Mouse (Mus musculus) erythroblast, embryonic 14.5 days (primary cell): ENCODE measurements at regions not wholly inside any gene's neighbourhood (a gene's known extent, or its start where the extent isn't known, plus 50 kb on each side); places are given as distances from the start of the nearest gene placed in this dataset.

Experiments used
- H3K27me3 ChIP-seq: 2 replicates; pipeline ENCODE4 v1.6.1; 2012; ENCODE audit warnings: inconsistent platforms; ENCODE audit not compliant: control insufficient read depth
- H3K36me3 ChIP-seq: 2 replicates; pipeline ENCODE4 v1.6.1; 2012; ENCODE audit warnings: mild to moderate bottlenecking, inconsistent platforms; ENCODE audit not compliant: control insufficient read depth
- H3K4me1 ChIP-seq: 2 replicates; pipeline ENCODE4 v1.6.1; 2012; ENCODE audit warnings: inconsistent platforms; ENCODE audit not compliant: control insufficient read depth
- H3K4me3 ChIP-seq: replicated peaks from 2 replicates; pipeline ENCODE3; 2012; ENCODE audit warnings: moderate library complexity, mild to moderate bottlenecking, inconsistent platforms
- H3K9me3 ChIP-seq: 2 replicates; pipeline ENCODE4 v1.6.1; 2012; ENCODE audit warnings: low read length, inconsistent platforms, mixed read lengths; ENCODE audit not compliant: control insufficient read depth
- GATA1 ChIP-seq: IDR thresholded peaks from 2 replicates; pipeline ENCODE4 v1.6.1; 2012; ENCODE audit warnings: low read length, inconsistent platforms, mixed read lengths
- TAL1 ChIP-seq: IDR thresholded peaks from 3 replicates; pipeline ENCODE4 v1.6.1; 2012; ENCODE audit warnings: low read length, inconsistent platforms, mixed read lengths

DNA sequence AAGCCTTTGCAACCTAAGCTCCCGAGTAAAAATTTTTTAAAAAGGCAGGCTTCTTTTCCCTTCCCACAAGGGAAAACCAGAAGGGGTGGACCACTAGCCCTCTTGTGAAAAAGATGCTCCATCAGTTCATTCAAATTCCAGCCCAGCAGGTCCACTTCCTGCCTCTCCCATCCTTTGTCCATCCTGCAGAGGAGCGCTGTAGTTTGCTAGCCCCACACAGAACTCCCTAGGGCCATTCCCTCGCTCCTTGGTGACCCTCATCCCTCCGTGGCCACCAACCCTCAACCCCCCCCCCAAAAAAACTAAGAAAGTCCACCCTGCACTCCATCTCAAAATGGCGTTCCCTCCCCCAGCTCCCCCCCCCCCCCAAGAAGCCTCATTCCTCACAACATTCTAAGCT is 136.5 kb downstream of the Ly86 start:
- no peak for TF ChIP-seq TAL1
- TF ChIP-seq GATA1: no peak
- no peak overlapping the region for H3K4me3 ChIP-seq
- no peaks in the 10 kb centered on the region for H3K36me3 ChIP-seq
- H3K27me3 ChIP-seq: peaks cover 3% of the 10 kb centered on the region
- no peaks in the 10 kb centered on the region for H3K9me3 ChIP-seq
- H3K4me1 ChIP-seq: no peaks in the 10 kb centered on the region; the same call in 1 of the 2 replicates

DNA sequence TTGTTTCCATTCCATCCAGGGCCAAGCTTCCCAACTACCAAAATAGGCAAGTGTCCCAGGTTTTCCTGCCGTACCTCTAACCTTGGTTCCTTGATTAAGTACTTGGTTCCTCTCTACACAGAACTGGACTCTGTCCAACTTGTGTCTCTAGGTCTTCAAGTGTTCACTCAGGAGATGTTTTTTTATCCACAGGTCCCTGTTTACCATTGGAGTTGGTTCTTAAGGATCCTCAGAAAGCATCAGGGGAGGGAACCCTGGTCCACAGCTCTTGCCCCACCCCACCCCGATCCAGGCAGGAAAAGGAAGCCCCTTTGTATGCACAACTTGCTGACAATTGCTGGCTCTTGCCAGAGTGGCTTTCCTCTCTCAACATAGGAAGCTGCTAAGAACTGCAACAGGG is 137.0 kb downstream of the Ly86 start:
- peaks cover 3% of the 10 kb centered on the region for H3K27me3 ChIP-seq
- no peak overlapping the region for H3K4me3 ChIP-seq
- H3K4me1 ChIP-seq: no peaks in the 10 kb centered on the region
- TF ChIP-seq TAL1: no peak
- no peak for TF ChIP-seq GATA1
- no peaks in the 10 kb centered on the region for H3K36me3 ChIP-seq
- no peaks in the 10 kb centered on the region for H3K9me3 ChIP-seq

DNA sequence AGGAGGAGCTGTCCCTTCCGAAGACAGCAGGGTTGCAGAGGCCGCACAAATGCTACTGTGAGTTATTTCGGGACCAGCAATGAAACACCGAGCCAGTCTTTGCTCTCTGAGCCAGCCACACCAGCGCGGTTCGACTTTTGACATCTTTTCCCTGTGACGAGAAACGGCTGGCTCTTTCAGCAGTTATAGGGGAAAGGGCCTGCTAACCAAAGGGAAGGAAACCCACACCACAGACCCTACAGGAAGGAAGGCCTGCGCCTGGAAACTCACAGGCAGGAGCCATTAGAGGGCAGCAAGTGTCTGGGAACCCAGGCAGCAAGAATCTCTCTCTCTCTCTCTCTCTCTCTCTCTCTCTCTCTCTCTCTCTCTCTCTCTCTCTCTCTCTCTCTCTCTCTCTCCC is 137.6 kb downstream of the Ly86 start:
- Histone ChIP-seq H3K9me3 (no peaks in the 10 kb centered on the region), H3K36me3 (no peaks in the 10 kb centered on the region), H3K4me1 (no peaks in the 10 kb centered on the region), H3K27me3 (peaks cover 3% of the 10 kb centered on the region), H3K4me3 (no peak overlapping the region)
- TF ChIP-seq TAL1 (no peak), GATA1 (no peak)

DNA sequence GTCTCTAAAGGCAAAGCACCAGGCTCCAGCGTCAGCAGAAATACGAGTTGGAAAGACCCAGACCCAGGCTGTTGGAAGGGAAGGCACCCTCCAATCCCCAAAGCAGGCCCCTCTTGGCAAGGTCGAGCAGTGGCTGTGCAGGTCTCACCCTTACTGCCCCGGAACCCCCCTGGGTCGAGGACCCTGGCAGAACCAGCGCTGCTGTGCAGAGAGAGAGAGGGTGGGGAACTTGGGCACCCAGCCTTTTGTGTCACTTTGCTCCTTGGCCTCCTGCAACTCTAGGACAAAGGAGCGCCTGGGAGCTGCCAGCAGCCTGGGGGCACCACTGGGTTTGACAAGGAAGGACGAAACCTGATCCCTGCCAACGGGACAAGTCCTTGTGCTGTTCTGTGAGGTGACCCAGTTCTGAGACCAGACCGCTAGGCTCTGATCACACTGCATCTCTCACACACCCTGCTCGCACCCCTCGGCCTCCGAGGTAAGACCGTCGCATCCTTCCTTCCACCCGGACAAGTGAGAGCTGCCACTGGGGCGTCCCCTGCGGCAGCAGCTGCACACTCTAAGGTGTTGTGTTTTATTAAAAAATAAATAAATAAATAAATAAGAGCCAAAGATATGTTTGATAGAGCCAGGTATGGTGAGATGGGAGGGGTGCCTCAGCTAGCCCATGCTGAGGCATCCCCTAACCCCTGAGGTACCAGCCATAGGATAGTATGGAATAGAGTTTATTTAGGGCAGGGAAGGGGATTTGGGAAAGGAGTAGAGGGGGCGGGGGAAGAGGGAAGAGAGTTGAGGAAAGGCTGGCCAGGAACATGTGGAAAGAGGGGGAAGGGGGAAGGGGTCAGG is 138.2 kb downstream of the Ly86 start:
- no peaks in the 10 kb centered on the region for H3K4me1 ChIP-seq
- H3K4me3 ChIP-seq: no peak overlapping the region
- H3K9me3 ChIP-seq: no peaks in the 10 kb centered on the region
- H3K36me3 ChIP-seq: no peaks in the 10 kb centered on the region
- TF ChIP-seq GATA1 (no peak), TAL1 (no peak)
- H3K27me3 ChIP-seq: peaks cover 3% of the 10 kb centered on the region

DNA sequence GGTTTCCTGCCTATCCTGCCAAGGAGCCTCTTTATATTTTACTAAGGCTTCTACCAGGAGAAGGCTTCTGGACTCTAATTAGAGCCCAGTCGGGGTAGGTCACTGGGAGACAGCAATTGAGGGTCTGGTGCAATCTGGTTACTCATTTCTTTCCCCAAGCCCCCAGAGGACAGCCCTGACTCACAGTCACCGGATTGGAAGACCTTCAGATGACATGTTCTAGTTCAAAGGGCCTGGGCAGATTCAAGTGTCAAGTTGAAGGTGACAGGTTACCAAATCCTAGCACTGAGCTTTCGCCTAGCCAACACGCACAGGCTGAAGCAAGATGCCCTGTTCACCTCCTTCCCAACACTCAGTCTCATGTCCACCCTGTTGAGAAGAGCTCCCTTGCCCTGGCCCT is 139.6 kb downstream of the Ly86 start:
- no peaks in the 10 kb centered on the region for H3K36me3 ChIP-seq
- no peak overlapping the region for H3K4me3 ChIP-seq
- TF ChIP-seq GATA1: no peak
- TF ChIP-seq TAL1: no peak
- no peaks in the 10 kb centered on the region for H3K4me1 ChIP-seq
- peaks cover 3% of the 10 kb centered on the region for H3K27me3 ChIP-seq
- no peaks in the 10 kb centered on the region for H3K9me3 ChIP-seq

DNA sequence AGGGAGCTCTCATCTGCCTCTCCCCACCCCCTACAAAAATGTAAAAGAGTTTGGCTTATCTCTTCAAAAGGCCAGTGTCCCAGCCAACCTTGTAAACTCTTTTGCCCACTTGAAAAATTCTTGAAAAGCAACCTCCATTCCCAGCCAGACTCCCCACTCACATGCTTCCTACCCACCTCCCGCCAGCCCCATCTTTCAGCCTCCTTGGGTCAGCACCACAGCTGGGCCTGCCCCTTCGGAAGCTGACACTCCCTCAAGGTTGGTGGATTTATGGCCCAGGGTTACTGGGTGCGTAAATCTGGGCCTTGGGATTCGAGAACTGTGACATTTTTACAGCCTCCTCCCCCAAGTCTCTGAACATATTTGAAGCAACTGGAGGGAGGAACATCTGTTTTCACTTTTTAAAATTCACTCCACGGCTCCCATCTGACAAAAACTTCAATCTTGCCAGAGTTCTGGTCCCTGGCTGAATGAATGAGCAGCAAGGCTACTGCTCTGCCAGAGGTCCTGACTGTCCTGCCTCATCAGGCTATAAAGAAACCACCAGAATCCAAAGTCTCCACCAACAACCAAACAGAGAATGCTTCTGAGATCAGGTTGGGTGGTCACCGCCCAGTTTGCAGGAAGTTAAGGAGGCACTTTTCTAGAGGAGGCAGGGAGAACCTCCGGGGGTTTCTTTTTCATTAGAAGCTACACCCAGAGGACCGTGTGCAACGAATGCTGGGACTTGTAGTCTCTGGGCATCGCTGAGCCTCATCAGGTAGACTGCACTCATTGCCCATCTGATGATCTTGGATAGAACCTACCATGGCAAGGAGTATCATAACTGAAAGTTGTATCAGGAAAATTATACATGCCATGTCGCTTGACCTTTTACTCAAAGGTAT is 147.3 kb downstream of the Ly86 start:
- no peaks in the 10 kb centered on the region for H3K4me1 ChIP-seq
- H3K4me3 ChIP-seq: no peak overlapping the region
- no peaks in the 10 kb centered on the region for H3K27me3 ChIP-seq
- H3K36me3 ChIP-seq: no peaks in the 10 kb centered on the region
- TF ChIP-seq GATA1 (no peak), TAL1 (no peak)
- no peaks in the 10 kb centered on the region for H3K9me3 ChIP-seq

DNA sequence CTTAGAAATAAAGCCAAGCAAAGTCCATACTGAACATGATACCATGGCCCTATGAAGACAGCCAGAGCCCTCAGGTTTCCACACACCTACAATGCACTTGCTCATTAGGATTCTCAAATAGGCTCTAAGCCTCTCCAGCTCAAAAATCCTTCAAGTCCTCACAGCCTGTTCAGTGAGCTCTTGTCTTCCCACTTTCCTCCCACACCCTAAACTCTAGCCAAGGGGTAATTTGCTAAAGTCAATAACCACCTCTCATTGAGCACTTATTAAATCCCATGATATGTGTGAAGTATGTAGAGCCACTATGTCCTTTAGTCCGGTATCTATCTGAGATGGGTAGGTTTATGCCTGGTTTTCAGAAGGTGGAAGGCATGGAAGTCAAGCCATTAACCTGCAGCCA is 148.3 kb downstream of the Ly86 start:
- no peak for TF ChIP-seq TAL1
- no peak for TF ChIP-seq GATA1
- no peaks in the 10 kb centered on the region for H3K27me3 ChIP-seq
- H3K9me3 ChIP-seq: no peaks in the 10 kb centered on the region
- no peaks in the 10 kb centered on the region for H3K36me3 ChIP-seq
- no peaks in the 10 kb centered on the region for H3K4me1 ChIP-seq
- H3K4me3 ChIP-seq: no peak overlapping the region

DNA sequence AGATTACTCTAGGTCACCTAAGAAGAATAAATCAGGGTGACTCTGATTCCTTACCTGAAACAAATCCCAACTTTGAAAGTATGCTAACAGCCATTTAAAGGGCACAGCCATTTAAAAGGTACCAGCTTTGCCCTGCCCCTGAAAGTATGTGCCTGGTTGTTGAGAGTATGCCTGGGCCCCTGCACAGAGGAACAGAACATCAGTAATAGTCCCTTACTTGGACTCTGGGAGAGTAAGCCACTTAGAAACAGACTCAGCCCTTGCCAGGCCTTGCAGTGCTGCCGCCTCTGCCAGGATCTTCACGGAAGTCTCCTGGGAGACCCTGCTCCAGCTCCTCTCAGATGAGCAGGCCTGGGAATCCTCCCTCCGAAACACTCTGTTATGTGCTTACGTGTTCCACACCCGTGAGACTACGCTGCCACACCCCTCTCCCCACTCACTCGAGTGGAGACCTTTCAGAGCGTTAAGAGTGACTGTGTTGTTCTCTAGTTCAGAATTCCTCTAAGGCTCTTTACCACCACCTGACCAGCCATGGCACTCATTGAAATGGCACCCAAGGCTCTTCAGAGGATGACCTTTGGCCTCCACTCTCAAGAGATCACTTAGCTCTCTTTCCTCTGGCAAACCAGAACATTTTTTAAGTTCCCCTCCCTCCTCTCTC is 150.4 kb downstream of the Ly86 start:
- H3K4me1 ChIP-seq: no peaks in the 10 kb centered on the region
- H3K9me3 ChIP-seq: no peaks in the 10 kb centered on the region
- TF ChIP-seq TAL1 (no peak), GATA1 (no peak)
- no peaks in the 10 kb centered on the region for H3K36me3 ChIP-seq
- H3K4me3 ChIP-seq: no peak overlapping the region
- no peaks in the 10 kb centered on the region for H3K27me3 ChIP-seq

DNA sequence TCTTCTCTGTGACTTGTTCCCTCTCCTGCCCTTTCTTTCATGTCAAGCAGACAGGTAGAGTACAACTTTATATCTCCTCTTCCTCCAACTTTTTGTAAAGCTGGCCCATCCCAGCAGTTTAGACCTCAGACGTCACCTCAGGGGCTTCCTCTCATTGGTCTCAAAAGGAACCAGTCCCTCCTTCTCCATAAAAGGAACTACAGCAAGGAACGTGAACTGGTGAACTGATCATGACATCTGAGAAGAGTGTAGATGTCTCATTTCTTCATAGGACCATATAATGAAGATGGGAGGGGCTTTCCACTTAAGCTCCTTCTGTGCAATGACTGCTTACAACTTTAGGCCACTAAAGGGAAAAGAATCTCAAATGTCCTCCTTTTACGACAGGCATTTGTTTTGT is 153.0 kb downstream of the Ly86 start:
- no peak for TF ChIP-seq TAL1
- no peak for TF ChIP-seq GATA1
- no peak overlapping the region for H3K4me3 ChIP-seq
- no peaks in the 10 kb centered on the region for H3K4me1 ChIP-seq
- H3K27me3 ChIP-seq: no peaks in the 10 kb centered on the region
- H3K9me3 ChIP-seq: no peaks in the 10 kb centered on the region
- no peaks in the 10 kb centered on the region for H3K36me3 ChIP-seq
